Mouse (Mus musculus) cortical plate, adult 2 months (tissue): Measurements from ENCODE around the gene Ankrd55. TPM values are rescaled to one million over a fixed set of nuclear protein-coding genes. Genes with fewer than 3 reads are reported as not detected.

ENCODE experiments used
- H3K27ac ChIP-seq: fragments of 200-500 bp; 2 replicates; pipeline ENCODE4 v1.5.1; 2012; ENCODE audit warnings: low read length, control low read depth, inconsistent platforms; ENCODE audit not compliant: insufficient read depth
- H3K4me1 ChIP-seq: fragments of 200-500 bp; 2 replicates; pipeline ENCODE4 v1.6.1; 2011; ENCODE audit warnings: low read length; ENCODE audit not compliant: control insufficient read depth, insufficient read depth
- H3K4me3 ChIP-seq: fragments of 200-500 bp; 2 replicates; pipeline ENCODE4 v1.5.1; 2011; ENCODE audit warnings: mild to moderate bottlenecking, low read length, control low read depth; ENCODE audit not compliant: insufficient read depth
- CTCF ChIP-seq: fragments of 200-500 bp; IDR thresholded peaks from 2 replicates; pipeline ENCODE4 v1.5.1; 2011; ENCODE audit warnings: mild to moderate bottlenecking, control low read depth, low read length; ENCODE audit not compliant: insufficient read depth; ENCODE audit errors: extremely low read depth
- POLR2A ChIP-seq: fragments of 200-500 bp; IDR thresholded peaks from 2 replicates; pipeline ENCODE4 v1.6.1; 2011; ENCODE audit warnings: mild to moderate bottlenecking, low read length, control low read depth; ENCODE audit not compliant: insufficient read depth; ENCODE audit errors: extremely low read depth
- polyA plus RNA-seq: library from polyadenylated mRNA; depleted of rRNA; stranded (reverse); fragments of >200 nt; gene quantifications from 2 replicates; pipeline ENCODE4 v1.2.3, GENCODE M21; 2012; rRNA removed

Ankrd55 gene
- 2.6 and 3.2 TPM in 2 replicates for polyA plus RNA-seq

- H3K4me1 ChIP-seq, result no peaks in the 10 kb centered on the region
- H3K27ac ChIP-seq, result no peak within 1 kb of the TSS
- peak within 1 kb of the TSS; percentile 26 for H3K4me3 ChIP-seq
- TF ChIP-seq POLR2A (0 out of 2 replicates have a peak, but pooled peaks have one; percentile 16), CTCF (no peak)
Observed at GRCm38 (mm10) chr13:112288225-112289178, at the start of gene Ankrd55. TSS of gene Ankrd55 (plus strand) at chr13:112288451.

- Histone ChIP-seq H3K4me1 (no peaks in the 10 kb centered on the region), H3K4me3 (no peak overlapping the region), H3K27ac (no peak overlapping the region)
- no peak for TF ChIP-seq POLR2A
- TF ChIP-seq CTCF, result no peak
Observed at GRCm38 (mm10) chr13:112239239-112239638, 49.0 kb upstream of the Ankrd55 start.

- TF ChIP-seq POLR2A, result no peak
- TF ChIP-seq CTCF, result no peak
- Histone ChIP-seq H3K4me3 (no peak overlapping the region), H3K27ac (no peak overlapping the region), H3K4me1 (no peaks in the 10 kb centered on the region)
Observed at GRCm38 (mm10) chr13:112241431-112241830, 46.8 kb upstream of the Ankrd55 start.

- Histone ChIP-seq H3K4me1 (no peaks in the 10 kb centered on the region), H3K4me3 (no peak overlapping the region), H3K27ac (no peak overlapping the region)
- no peak for TF ChIP-seq POLR2A
- no peak for TF ChIP-seq CTCF
Observed at GRCm38 (mm10) chr13:112245131-112245530, 43.1 kb upstream of the Ankrd55 start.

GRCm38 (mm10) chr13:112251433-112251832 lies 36.8 kb upstream of the Ankrd55 start:
- TF ChIP-seq POLR2A, result no peak
- TF ChIP-seq CTCF, result no peak
- Histone ChIP-seq H3K4me3 (no peak overlapping the region), H3K27ac (no peak overlapping the region), H3K4me1 (no peaks in the 10 kb centered on the region)

GRCm38 (mm10) chr13:112252012-112252411 lies 36.2 kb upstream of the Ankrd55 start:
- Histone ChIP-seq H3K4me1 (no peaks in the 10 kb centered on the region), H3K27ac (no peak overlapping the region), H3K4me3 (no peak overlapping the region)
- TF ChIP-seq POLR2A (no peak), CTCF (no peak)

GRCm38 (mm10) chr13:112252991-112253620 lies 35.1 kb upstream of the Ankrd55 start:
- TF ChIP-seq CTCF, result no peak
- TF ChIP-seq POLR2A, result no peak
- Histone ChIP-seq H3K4me3 (no peak overlapping the region), H3K27ac (no peak overlapping the region), H3K4me1 (no peaks in the 10 kb centered on the region)

- no peak overlapping the region for H3K27ac ChIP-seq
- H3K4me3 ChIP-seq, result no peak overlapping the region
Observed at GRCm38 (mm10) chr13:112254116-112254515, 34.1 kb upstream of the Ankrd55 start.

GRCm38 (mm10) chr13:112255862-112256261 lies 32.4 kb upstream of the Ankrd55 start:
- H3K4me1 ChIP-seq, result no peaks in the 10 kb centered on the region
- H3K4me3 ChIP-seq, result no peak overlapping the region
- no peak for TF ChIP-seq CTCF
- no peak for TF ChIP-seq POLR2A
- no peak overlapping the region for H3K27ac ChIP-seq

More at GRCm38 (mm10) chr13:112254116-112254515, 34.1 kb upstream of the Ankrd55 start:
- H3K4me1 ChIP-seq, result no peaks in the 10 kb centered on the region
- TF ChIP-seq CTCF (no peak), POLR2A (no peak)

GRCm38 (mm10) chr13:112258478-112258877 lies 29.8 kb upstream of the Ankrd55 start:
- Histone ChIP-seq H3K27ac (no peak overlapping the region), H3K4me3 (no peak overlapping the region), H3K4me1 (no peaks in the 10 kb centered on the region)
- TF ChIP-seq CTCF (no peak), POLR2A (no peak)
